Mouse (Mus musculus): Measurements from ENCODE around the gene Cfap97d2.

DNA sequence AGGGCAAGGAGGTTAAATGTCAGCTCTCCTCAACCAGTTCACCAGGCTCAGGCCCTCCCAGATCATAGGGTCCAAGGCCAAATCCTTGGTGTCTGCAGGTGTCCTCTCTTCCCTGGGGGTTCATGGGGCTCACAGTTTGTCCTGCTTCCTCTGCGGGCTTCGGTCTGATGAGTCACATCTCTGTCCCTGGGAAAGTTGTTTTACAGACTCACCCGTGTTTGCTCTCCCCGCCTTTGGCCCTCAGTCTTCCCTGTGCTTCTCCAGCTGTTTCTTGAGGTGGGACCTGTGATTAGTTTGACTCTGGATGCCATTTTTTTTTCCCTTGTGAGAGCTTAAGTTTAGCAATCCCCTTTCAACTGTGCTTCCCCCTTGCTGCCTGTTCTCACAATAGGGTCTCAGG, 9.5 kb upstream of the Cfap97d2 start:
- TF ChIP-seq EP300 (optimal IDR thresholded peaks at IDR 0.05): no peak
- no peak for TF ChIP-seq CTCF (IDR thresholded peaks at IDR 0.05; ENCODE audit: low read depth)

Data from stomach, postnatal 0 days (tissue).